Mouse (Mus musculus): ENCODE results near the gene 1110008P14Rik. TPM values are rescaled to one million over a fixed set of nuclear protein-coding genes. Genes with fewer than 3 reads are reported as not detected.
A peak's percentile ranks its signal among the peaks of the same experiment; 100 is the strongest.

The 1110008P14Rik gene
- polyA plus RNA-seq, 1 experiment from 2014 or later, result 90.1 TPM

GRCm38 (mm10) chr2:32341634-32341939, 40.2 kb downstream of the 1110008P14Rik start:
- H3K27ac ChIP-seq (replicated peaks), result no peak overlapping the region
- ATAC-seq (ENCODE audit: low FRiP score, low TSS enrichment), result no peak

GRCm38 (mm10) chr2:32340836-32341633, 40.7 kb downstream of the 1110008P14Rik start:
- Histone ChIP-seq H3K27me3 (ENCODE audit: control insufficient read depth, insufficient read depth, low read length) (no peaks in the 10 kb centered on the region), H3K27ac (replicated peaks) (no peak overlapping the region), H3K36me3 (ENCODE audit: control insufficient read depth, insufficient read depth, low read length) (no peaks in the 10 kb centered on the region), H3K4me2 (replicated peaks; ENCODE audit: low read depth) (no peak overlapping the region), H3K9me3 (ENCODE audit: control insufficient read depth, low read length) (no peaks in the 10 kb centered on the region), H3K9ac (ENCODE audit: low read length) (0 out of 2 replicates have a peak overlapping the region, but pooled peaks have one; percentile 9), H3K4me1 (replicated peaks; ENCODE audit: control insufficient read depth, insufficient read depth) (no peaks in the 10 kb centered on the region), H3K4me3 (ENCODE audit: low read depth, low read length) (no peak overlapping the region)
- DNase-seq (ENCODE audit: low spot score) (no peak), ATAC-seq (ENCODE audit: low FRiP score, low TSS enrichment) (no peak)
- 83% methylated on average over 13 of the region's 13 CpGs for WGBS
- no peak for TF ChIP-seq CTCF (IDR thresholded peaks at IDR 0.05; ENCODE audit: low read depth)
- TF ChIP-seq EP300 (optimal IDR thresholded peaks at IDR 0.05), result no peak

More at GRCm38 (mm10) chr2:32341634-32341939, 40.2 kb downstream of the 1110008P14Rik start:
- no peak for DNase-seq (ENCODE audit: low spot score)
- Histone ChIP-seq H3K36me3 (ENCODE audit: control insufficient read depth, insufficient read depth, low read length) (no peaks in the 10 kb centered on the region), H3K4me1 (replicated peaks; ENCODE audit: control insufficient read depth, insufficient read depth) (no peaks in the 10 kb centered on the region), H3K9me3 (ENCODE audit: control insufficient read depth, low read length) (no peaks in the 10 kb centered on the region), H3K9ac (ENCODE audit: low read length) (no peak overlapping the region), H3K4me3 (ENCODE audit: low read depth, low read length) (no peak overlapping the region), H3K27me3 (ENCODE audit: control insufficient read depth, insufficient read depth, low read length) (no peaks in the 10 kb centered on the region), H3K4me2 (replicated peaks; ENCODE audit: low read depth) (no peak overlapping the region)
- WGBS, result 90% methylated on average over 4 of the region's 4 CpGs
- no peak for TF ChIP-seq CTCF (IDR thresholded peaks at IDR 0.05; ENCODE audit: low read depth)
- no peak for TF ChIP-seq EP300 (optimal IDR thresholded peaks at IDR 0.05)

GRCm38 (mm10) chr2:32339912-32340642, 41.7 kb downstream of the 1110008P14Rik start:
- 55% methylated on average over 26 of the region's 26 CpGs for WGBS
- DNase-seq (ENCODE audit: low spot score) (no peak), ATAC-seq (ENCODE audit: low FRiP score, low TSS enrichment) (no peak)
- H3K27ac ChIP-seq (replicated peaks), result no peak overlapping the region
- no peak overlapping the region for H3K9ac ChIP-seq (ENCODE audit: low read length)
- H3K36me3 ChIP-seq (ENCODE audit: control insufficient read depth, insufficient read depth, low read length), result no peaks in the 10 kb centered on the region
- H3K27me3 ChIP-seq (ENCODE audit: control insufficient read depth, insufficient read depth, low read length), result no peaks in the 10 kb centered on the region
- H3K4me1 ChIP-seq (replicated peaks; ENCODE audit: control insufficient read depth, insufficient read depth), result no peaks in the 10 kb centered on the region
- no peak overlapping the region for H3K4me2 ChIP-seq (replicated peaks; ENCODE audit: low read depth)
- TF ChIP-seq EP300 (optimal IDR thresholded peaks at IDR 0.05) (no peak), CTCF (IDR thresholded peaks at IDR 0.05; ENCODE audit: low read depth) (no peak)
- no peaks in the 10 kb centered on the region for H3K9me3 ChIP-seq (ENCODE audit: control insufficient read depth, low read length)
- no peak overlapping the region for H3K4me3 ChIP-seq (ENCODE audit: low read depth, low read length)

- no peaks in the 10 kb centered on the region for H3K4me1 ChIP-seq (replicated peaks; ENCODE audit: control insufficient read depth, insufficient read depth)
- TF ChIP-seq CTCF (IDR thresholded peaks at IDR 0.05; ENCODE audit: low read depth) (no peak), EP300 (optimal IDR thresholded peaks at IDR 0.05) (no peak)
- DNase-seq (ENCODE audit: low spot score) (no peak), ATAC-seq (ENCODE audit: low FRiP score, low TSS enrichment) (no peak)
- WGBS, result 49% methylated on average over 15 of the region's 15 CpGs
- no peaks in the 10 kb centered on the region for H3K27me3 ChIP-seq (ENCODE audit: control insufficient read depth, insufficient read depth, low read length)
- no peaks in the 10 kb centered on the region for H3K36me3 ChIP-seq (ENCODE audit: control insufficient read depth, insufficient read depth, low read length)
- no peak overlapping the region for H3K4me3 ChIP-seq (ENCODE audit: low read depth, low read length)
- H3K4me2 ChIP-seq (replicated peaks; ENCODE audit: low read depth), result no peak overlapping the region
- no peak overlapping the region for H3K9ac ChIP-seq (ENCODE audit: low read length)
- no peaks in the 10 kb centered on the region for H3K9me3 ChIP-seq (ENCODE audit: control insufficient read depth, low read length)
- H3K27ac ChIP-seq (replicated peaks), result no peak overlapping the region
Observed at GRCm38 (mm10) chr2:32335888-32336287, 45.9 kb downstream of the 1110008P14Rik start.

- TF ChIP-seq CTCF (IDR thresholded peaks at IDR 0.05; ENCODE audit: low read depth) (no peak), EP300 (optimal IDR thresholded peaks at IDR 0.05) (no peak)
- ATAC-seq (ENCODE audit: low FRiP score, low TSS enrichment) (no peak), DNase-seq (ENCODE audit: low spot score) (no peak)
- Histone ChIP-seq H3K4me1 (replicated peaks; ENCODE audit: control insufficient read depth, insufficient read depth) (no peaks in the 10 kb centered on the region), H3K27ac (replicated peaks) (no peak overlapping the region), H3K27me3 (ENCODE audit: control insufficient read depth, insufficient read depth, low read length) (no peaks in the 10 kb centered on the region), H3K4me3 (ENCODE audit: low read depth, low read length) (no peak overlapping the region), H3K9ac (ENCODE audit: low read length) (no peak overlapping the region), H3K4me2 (replicated peaks; ENCODE audit: low read depth) (no peak overlapping the region), H3K36me3 (ENCODE audit: control insufficient read depth, insufficient read depth, low read length) (no peaks in the 10 kb centered on the region), H3K9me3 (ENCODE audit: control insufficient read depth, low read length) (no peaks in the 10 kb centered on the region)
- 84% methylated on average over 5 of the region's 5 CpGs for WGBS
Observed at GRCm38 (mm10) chr2:32332159-32332558, 49.6 kb downstream of the 1110008P14Rik start.

GRCm38 (mm10) chr2:32329531-32329930, 52.2 kb downstream of the 1110008P14Rik start:
- DNase-seq (ENCODE audit: low spot score) (no peak), ATAC-seq (ENCODE audit: low FRiP score, low TSS enrichment) (peak; percentile 40; the same call in 1 of the 2 replicates)
- no peak overlapping the region for H3K4me3 ChIP-seq (ENCODE audit: low read depth, low read length)
- no peaks in the 10 kb centered on the region for H3K4me1 ChIP-seq (replicated peaks; ENCODE audit: control insufficient read depth, insufficient read depth)
- H3K4me2 ChIP-seq (replicated peaks; ENCODE audit: low read depth), result no peak overlapping the region
- H3K36me3 ChIP-seq (ENCODE audit: control insufficient read depth, insufficient read depth, low read length), result no peaks in the 10 kb centered on the region
- H3K27me3 ChIP-seq (ENCODE audit: control insufficient read depth, insufficient read depth, low read length), result no peaks in the 10 kb centered on the region
- WGBS, result 39% methylated on average over 6 of the region's 6 CpGs
- H3K9ac ChIP-seq (ENCODE audit: low read length), result no peak overlapping the region
- H3K9me3 ChIP-seq (ENCODE audit: control insufficient read depth, low read length), result no peaks in the 10 kb centered on the region
- H3K27ac ChIP-seq (replicated peaks), result peak overlapping the region; percentile 56; the same call in 1 of the 2 replicates
- TF ChIP-seq EP300 (optimal IDR thresholded peaks at IDR 0.05) (no peak), CTCF (IDR thresholded peaks at IDR 0.05; ENCODE audit: low read depth) (no peak)
